Mouse (Mus musculus): Measurements from ENCODE around the gene Cd160. TPM values are rescaled to one million over a fixed set of nuclear protein-coding genes. Genes with fewer than 3 reads are reported as not detected.

The Cd160 gene
- polyA plus RNA-seq (2012; rRNA removed): not detected in 2 replicates

DNA sequence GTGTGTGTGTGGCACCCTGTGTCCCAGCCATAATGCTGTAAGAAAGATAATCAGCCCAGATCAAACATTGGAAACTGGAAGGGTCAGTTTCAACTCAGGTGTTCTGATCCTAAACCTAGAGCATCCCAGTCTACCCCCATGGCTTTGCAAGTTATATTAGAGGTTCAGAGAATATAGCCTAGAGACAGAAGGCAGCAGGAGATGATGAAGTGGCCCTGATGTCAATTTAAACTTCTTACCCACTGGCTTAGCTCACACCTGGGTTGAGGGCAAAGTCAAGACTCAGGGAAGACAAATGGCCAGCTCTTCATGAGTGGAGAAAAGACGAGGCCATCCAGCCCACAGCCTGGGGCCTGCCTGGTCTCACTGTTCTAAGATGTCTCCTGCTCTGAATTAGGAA lies at the start of gene Cd160, which contains the start of gene Pdzk1:
Gene Cd160, minus strand, starts transcription at position 368 of the 400 bp plus-strand sequence.
Gene Pdzk1, plus strand, starts transcription at position 301 of the 400 bp plus-strand sequence.

Other genes with a start within 250 kb of the Cd160 start
- 39.1 and 39.6 TPM in 2 replicates for gene Polr3gl, start 235.2 kb downstream of the Cd160 start, polyA plus RNA-seq (2012; rRNA removed)
- 16.7 and 17.9 TPM in 2 replicates for gene Ankrd34a, start 232.7 kb downstream of the Cd160 start, polyA plus RNA-seq (2012; rRNA removed)
- 76.4 and 83.1 TPM in 2 replicates for gene Lix1l, start 228.2 kb downstream of the Cd160 start, polyA plus RNA-seq (2012; rRNA removed)
- 46.9 and 50.6 TPM in 2 replicates for gene Rbm8a, start 199.4 kb downstream of the Cd160 start, polyA plus RNA-seq (2012; rRNA removed)
- gene Pex11b, start 194.0 kb downstream of the Cd160 start, polyA plus RNA-seq (2012; rRNA removed): 60.0 and 60.8 TPM in 2 replicates
- gene Gm42957, start 193.9 kb downstream of the Cd160 start, polyA plus RNA-seq (2012; rRNA removed): 0.25 and 0.31 TPM in 2 replicates
- gene Itga10, start 183.8 kb downstream of the Cd160 start, polyA plus RNA-seq (2012; rRNA removed): 4.6 and 6.8 TPM in 2 replicates
- gene Ankrd35, start 159.2 kb downstream of the Cd160 start, polyA plus RNA-seq (2012; rRNA removed): 6.0 and 6.9 TPM in 2 replicates
- gene Pias3, start 133.0 kb downstream of the Cd160 start, polyA plus RNA-seq (2012; rRNA removed): 28.0 and 28.3 TPM in 2 replicates
- gene Nudt17, start 120.8 kb downstream of the Cd160 start, polyA plus RNA-seq (2012; rRNA removed): 8.0 and 9.7 TPM in 2 replicates
- gene Polr3c, start 101.7 kb downstream of the Cd160 start, polyA plus RNA-seq (2012; rRNA removed): 36.6 and 37.6 TPM in 2 replicates
- gene Rnf115, start 101.7 kb downstream of the Cd160 start, polyA plus RNA-seq (2012; rRNA removed): 43.3 and 47.7 TPM in 2 replicates
- 0.08 and 0.16 TPM in 2 replicates for gene Pdzk1, start 67 bp downstream of the Cd160 start, polyA plus RNA-seq (2012; rRNA removed)
- 1.5 and 1.6 TPM in 2 replicates for gene Gja5, start 75.3 kb upstream of the Cd160 start, polyA plus RNA-seq (2012; rRNA removed)
- 15.2 and 16.1 TPM in 2 replicates for gene Gpr89, start 76.0 kb upstream of the Cd160 start, polyA plus RNA-seq (2012; rRNA removed)
- gene Gja8, start 96.7 kb upstream of the Cd160 start, polyA plus RNA-seq (2012; rRNA removed): not detected in 2 replicates